Mouse (Mus musculus): ENCODE measurements around the gene Hnrnph3.

DNA sequence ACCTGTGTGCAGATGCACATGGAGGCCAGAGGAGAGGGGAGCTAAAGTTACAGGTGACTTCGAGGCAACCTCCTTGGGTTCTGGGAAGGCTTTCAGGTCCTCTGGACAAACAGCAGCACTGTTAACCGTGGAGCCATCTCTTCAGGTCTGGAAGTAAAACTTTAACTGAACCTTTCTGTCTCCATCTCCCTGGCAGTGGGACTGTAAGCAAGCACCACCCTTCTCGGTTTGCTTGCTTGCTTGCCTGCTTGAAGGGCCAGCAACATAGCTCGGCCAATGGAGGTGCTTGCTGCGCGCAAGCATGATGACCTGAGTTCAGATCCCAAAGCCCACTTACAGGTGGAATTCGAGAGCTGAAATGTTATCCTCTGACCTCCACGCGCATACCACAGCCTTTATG is 40.5 kb upstream of the Hnrnph3 start:
- TF ChIP-seq CTCF (conservative IDR thresholded peaks at IDR 0.05 in 1 of 2, IDR thresholded peaks at IDR 0.05 in 1 of 2; ENCODE audit: low read depth in 2 of 2, low read length in 2 of 2) (no peak), MAFK (IDR thresholded peaks at IDR 0.05; ENCODE audit: insufficient replicate concordance, low read length) (no peak), ZNF384 (IDR thresholded peaks at IDR 0.05; ENCODE audit: low read depth, low read length) (no peak), POLR2A (IDR thresholded peaks at IDR 0.05; ENCODE audit: low read depth, low read length) (no peak)

Data from CH12.LX (cell line).